Mouse (Mus musculus): ENCODE measurements around the gene BC051019. TPM values are rescaled to one million over a fixed set of nuclear protein-coding genes. Genes with fewer than 3 reads are reported as not detected.

BC051019 gene
- total and polyA plus RNA-seq, 2 experiments from 2014 or later: 0.63 to 0.68 TPM

DNA sequence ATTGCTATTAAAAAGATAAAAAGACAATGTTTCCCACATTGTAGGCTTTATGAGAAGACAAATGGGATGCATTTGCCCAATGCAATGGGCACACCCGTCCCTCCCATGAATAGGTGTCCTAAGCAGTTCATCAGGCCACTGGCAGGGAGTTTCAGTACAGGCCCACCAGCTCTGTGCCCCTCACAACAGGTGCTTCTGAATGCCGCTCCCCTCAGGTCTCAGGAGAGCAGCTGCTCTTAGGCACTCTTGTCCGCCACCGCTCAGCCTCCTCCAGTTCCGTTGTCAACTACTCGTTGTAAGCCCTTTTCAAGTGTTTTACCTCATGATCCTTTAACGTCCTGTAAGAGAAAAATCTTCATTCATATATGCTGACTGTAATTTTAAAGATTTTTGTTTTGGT is 11.5 kb downstream of the BC051019 start:
- H3K9me3 ChIP-seq (ENCODE audit: low read length): no peaks in the 10 kb centered on the region
- TF ChIP-seq CTCF (IDR thresholded peaks at IDR 0.05; ENCODE audit: low read depth): no peak
- H3K9ac ChIP-seq (replicated peaks; ENCODE audit: low read length): no peak overlapping the region
- no peaks in the 10 kb centered on the region for H3K4me1 ChIP-seq (ENCODE audit: insufficient read depth, low read length)
- 95% methylated on average over 7 of the region's 7 CpGs for WGBS
- H3K36me3 ChIP-seq (ENCODE audit: insufficient read depth, low read length): 0 out of 2 replicates have a peak, but pooled peaks cover 12% of the 10 kb centered on the region
- ATAC-seq (no peak), DNase-seq (ENCODE audit: low spot score) (no peak)
- H3K4me2 ChIP-seq (ENCODE audit: low read depth, low read length): no peak overlapping the region
- no peaks in the 10 kb centered on the region for H3K27me3 ChIP-seq (ENCODE audit: insufficient read depth, low read length)
- H3K27ac ChIP-seq: no peak overlapping the region
- no peak overlapping the region for H3K4me3 ChIP-seq (ENCODE audit: low read length)

DNA sequence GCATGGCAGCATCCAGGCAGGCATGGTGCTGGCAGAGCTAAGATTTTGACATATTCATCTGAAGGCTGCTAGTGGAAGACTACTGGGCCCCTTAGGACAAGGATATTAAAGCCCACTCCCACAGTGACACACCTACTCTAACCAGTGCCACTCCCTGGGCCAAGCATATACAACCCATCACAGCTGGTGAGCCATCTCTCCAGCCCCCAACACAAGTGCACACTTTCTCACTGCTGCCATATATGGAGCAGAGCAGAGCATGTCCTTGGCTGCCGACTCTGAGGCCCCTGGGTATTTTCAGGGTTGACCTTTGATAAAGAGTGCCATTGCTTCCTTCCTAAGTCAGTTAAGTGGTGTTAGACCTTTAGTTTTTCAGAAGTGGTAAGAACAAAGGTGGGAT is 13.6 kb downstream of the BC051019 start:
- H3K27ac ChIP-seq: no peak overlapping the region
- no peak for TF ChIP-seq CTCF (IDR thresholded peaks at IDR 0.05; ENCODE audit: low read depth)
- H3K4me2 ChIP-seq (ENCODE audit: low read depth, low read length): no peak overlapping the region
- no peak overlapping the region for H3K9ac ChIP-seq (replicated peaks; ENCODE audit: low read length)
- ATAC-seq (no peak), DNase-seq (ENCODE audit: low spot score) (no peak)
- no peak overlapping the region for H3K4me3 ChIP-seq (ENCODE audit: low read length)
- H3K36me3 ChIP-seq (ENCODE audit: insufficient read depth, low read length): 0 out of 2 replicates have a peak, but pooled peaks cover 12% of the 10 kb centered on the region
- no peaks in the 10 kb centered on the region for H3K9me3 ChIP-seq (ENCODE audit: low read length)
- no peaks in the 10 kb centered on the region for H3K27me3 ChIP-seq (ENCODE audit: insufficient read depth, low read length)
- 79% methylated on average over 1 of the region's 1 CpGs for WGBS
- H3K4me1 ChIP-seq (ENCODE audit: insufficient read depth, low read length): no peaks in the 10 kb centered on the region

DNA sequence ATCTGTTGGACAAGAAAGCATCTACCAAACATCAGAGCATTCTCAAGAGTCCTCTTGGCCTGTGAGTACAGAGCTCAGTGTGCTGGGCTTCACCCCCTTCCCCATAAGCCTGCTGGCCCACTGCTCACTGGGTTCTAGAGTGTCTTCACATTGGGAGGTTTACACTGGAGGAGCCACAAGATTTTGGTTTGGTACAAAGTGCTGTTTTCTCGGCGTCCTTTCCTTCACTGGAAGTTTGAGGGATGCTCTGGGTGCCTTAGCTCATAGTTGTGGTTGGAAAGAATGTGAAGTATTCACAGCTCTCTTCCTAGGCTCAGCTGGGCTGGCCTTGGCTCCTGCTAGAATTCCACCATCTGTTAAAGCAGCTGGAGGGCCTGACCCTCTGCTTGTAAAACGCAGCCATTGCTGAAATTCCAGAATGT is 14.7 kb downstream of the BC051019 start:
- Histone ChIP-seq H3K4me2 (ENCODE audit: low read depth, low read length) (no peak overlapping the region), H3K9me3 (ENCODE audit: low read length) (no peaks in the 10 kb centered on the region), H3K27ac (no peak overlapping the region), H3K4me3 (ENCODE audit: low read length) (no peak overlapping the region), H3K4me1 (ENCODE audit: insufficient read depth, low read length) (no peaks in the 10 kb centered on the region), H3K27me3 (ENCODE audit: insufficient read depth, low read length) (no peaks in the 10 kb centered on the region), H3K36me3 (ENCODE audit: insufficient read depth, low read length) (0 out of 2 replicates have a peak, but pooled peaks cover 12% of the 10 kb centered on the region), H3K9ac (replicated peaks; ENCODE audit: low read length) (no peak overlapping the region)
- no peak for ATAC-seq
- WGBS: 72% methylated on average over 3 of the region's 3 CpGs
- peak; percentile 7 for DNase-seq (ENCODE audit: low spot score)
- TF ChIP-seq CTCF (IDR thresholded peaks at IDR 0.05; ENCODE audit: low read depth): no peak

DNA sequence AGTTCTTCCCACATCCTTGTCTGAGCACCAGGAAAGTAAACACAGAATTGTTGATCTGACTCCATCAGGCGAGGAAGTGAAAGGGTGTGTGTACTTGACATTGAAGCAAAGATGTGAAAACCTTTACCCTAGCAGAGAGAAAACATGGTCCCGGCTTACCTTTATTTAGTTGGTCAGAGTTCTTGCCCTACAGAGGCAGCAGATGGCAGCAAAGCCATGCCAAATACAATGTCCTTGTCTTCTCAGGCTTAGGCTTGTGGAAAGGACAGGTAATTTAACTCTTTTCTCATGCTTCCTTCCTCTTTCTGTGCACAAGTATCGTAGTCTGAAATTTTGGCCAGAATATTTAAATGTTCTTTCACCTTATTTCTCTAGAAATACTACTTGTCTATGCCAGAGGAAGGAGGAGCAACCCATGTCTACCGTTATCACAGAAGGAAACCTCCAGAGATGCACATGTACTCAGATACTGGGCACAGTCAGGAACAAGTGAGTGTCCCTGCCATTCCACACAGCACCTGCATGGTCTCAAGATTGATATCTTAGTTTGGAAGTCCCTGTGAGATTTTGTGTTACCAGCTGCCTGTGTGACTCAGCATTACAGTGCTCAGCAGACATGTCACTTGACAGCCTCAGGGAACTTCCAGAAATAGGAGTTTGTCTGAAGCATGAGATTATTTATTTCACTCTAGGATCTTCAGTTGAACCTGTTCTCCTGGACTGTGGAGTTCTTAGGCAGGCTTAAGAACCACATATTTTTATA is 16.4 kb downstream of the BC051019 start:
- DNase-seq (ENCODE audit: low spot score) (peak; percentile 83), ATAC-seq (no peak)
- Histone ChIP-seq H3K4me2 (ENCODE audit: low read depth, low read length) (no peak overlapping the region), H3K9me3 (ENCODE audit: low read length) (no peaks in the 10 kb centered on the region), H3K4me1 (ENCODE audit: insufficient read depth, low read length) (no peaks in the 10 kb centered on the region), H3K9ac (replicated peaks; ENCODE audit: low read length) (no peak overlapping the region), H3K36me3 (ENCODE audit: insufficient read depth, low read length) (0 out of 2 replicates have a peak, but pooled peaks cover 6% of the 10 kb centered on the region), H3K27ac (no peak overlapping the region), H3K27me3 (ENCODE audit: insufficient read depth, low read length) (no peaks in the 10 kb centered on the region), H3K4me3 (ENCODE audit: low read length) (no peak overlapping the region)
- WGBS: 40% methylated on average over 4 of the region's 4 CpGs
- peak; percentile 82 for TF ChIP-seq CTCF (IDR thresholded peaks at IDR 0.05; ENCODE audit: low read depth)

DNA sequence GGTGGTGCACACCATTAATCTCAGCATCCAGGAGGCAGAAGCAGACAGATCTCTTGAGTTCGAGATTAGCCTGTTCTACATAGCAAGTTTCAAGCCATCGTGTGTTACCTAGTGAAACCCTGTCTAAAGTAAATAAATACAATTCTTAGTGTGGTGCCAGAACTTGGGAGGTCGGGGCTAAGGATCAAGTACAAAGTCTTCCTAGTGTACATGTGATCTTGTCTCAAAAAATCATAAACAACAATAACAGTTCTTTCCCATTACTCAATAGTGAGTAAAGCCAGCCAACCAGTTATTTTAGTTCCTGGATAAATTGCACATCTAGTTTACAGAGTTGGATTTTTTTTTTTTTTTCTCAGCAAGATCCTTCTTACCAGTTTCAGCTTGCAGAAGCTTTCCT is 19.2 kb downstream of the BC051019 start:
- TF ChIP-seq CTCF (IDR thresholded peaks at IDR 0.05; ENCODE audit: low read depth): no peak
- Histone ChIP-seq H3K4me3 (ENCODE audit: low read length) (peak overlapping the region; percentile 68), H3K36me3 (ENCODE audit: insufficient read depth, low read length) (no peaks in the 10 kb centered on the region), H3K9ac (replicated peaks; ENCODE audit: low read length) (peak overlapping the region; percentile 51; the same call in 1 of the 2 replicates), H3K4me1 (ENCODE audit: insufficient read depth, low read length) (no peaks in the 10 kb centered on the region), H3K9me3 (ENCODE audit: low read length) (no peaks in the 10 kb centered on the region), H3K27me3 (ENCODE audit: insufficient read depth, low read length) (no peaks in the 10 kb centered on the region), H3K4me2 (ENCODE audit: low read depth, low read length) (peak overlapping the region; percentile 72), H3K27ac (peak overlapping the region; percentile 65; the same call in 1 of the 2 replicates)
- ATAC-seq: no peak
- WGBS: 75% methylated on average over 3 of the region's 3 CpGs
- no peak for DNase-seq (ENCODE audit: low spot score)

DNA sequence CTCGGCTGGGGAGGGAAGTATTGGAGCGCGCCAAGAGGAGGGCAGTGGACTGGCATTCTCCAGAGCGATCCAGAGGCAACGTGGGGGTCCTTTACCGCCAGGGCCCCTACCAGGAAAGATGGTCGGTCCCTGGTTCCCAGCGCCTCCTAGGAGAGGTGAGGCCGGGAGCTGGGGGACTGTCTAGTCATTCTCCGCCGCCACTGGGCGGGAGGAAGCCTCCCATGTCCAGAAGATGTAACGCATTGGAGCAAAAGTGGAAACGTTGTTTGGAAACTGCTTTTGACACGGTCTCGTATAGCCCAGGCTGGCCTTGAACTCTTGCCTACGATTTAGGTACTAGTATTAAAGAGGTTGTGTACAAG is 19.7 kb downstream of the BC051019 start:
- Histone ChIP-seq H3K4me2 (ENCODE audit: low read depth, low read length) (peak overlapping the region; percentile 72), H3K9me3 (ENCODE audit: low read length) (no peaks in the 10 kb centered on the region), H3K36me3 (ENCODE audit: insufficient read depth, low read length) (no peaks in the 10 kb centered on the region), H3K4me1 (ENCODE audit: insufficient read depth, low read length) (no peaks in the 10 kb centered on the region), H3K9ac (replicated peaks; ENCODE audit: low read length) (peak overlapping the region; percentile 51), H3K27ac (peak overlapping the region; percentile 65), H3K27me3 (ENCODE audit: insufficient read depth, low read length) (no peaks in the 10 kb centered on the region), H3K4me3 (ENCODE audit: low read length) (peak overlapping the region; percentile 68)
- 1% methylated on average over 17 of the region's 17 CpGs for WGBS
- TF ChIP-seq CTCF (IDR thresholded peaks at IDR 0.05; ENCODE audit: low read depth): peak; percentile 36
- DNase-seq (ENCODE audit: low spot score) (no peak), ATAC-seq (no peak)

All from hindbrain, postnatal 0 days (tissue).